Mouse (Mus musculus) G1E (cell line): ENCODE data around the gene Sgms2.

Source experiments
- CTCF ChIP-seq: IDR thresholded peaks from 2 replicates; pipeline ENCODE4 v1.5.1; 2012; ENCODE audit warnings: low read depth, low read length, inconsistent platforms, mixed read lengths
- GATA1 ChIP-seq: IDR thresholded peaks from 2 replicates; pipeline ENCODE4 v1.6.1; 2012; ENCODE audit warnings: borderline replicate concordance, low read length, inconsistent platforms, mixed read lengths
- GATA2 ChIP-seq: IDR thresholded peaks from 2 replicates; pipeline ENCODE4 v1.6.1; 2012; ENCODE audit warnings: low read depth, low read length, inconsistent platforms, borderline replicate concordance
- TAL1 ChIP-seq: conservative IDR thresholded peaks from 2 replicates; pipeline ENCODE4 v1.6.1; 2012; ENCODE audit warnings: low read depth, low read length, inconsistent platforms, mixed read lengths

GRCm38 (mm10) chr3:131339280-131339679 lies 151.9 kb downstream of the Sgms2 start:
- no peak for TF ChIP-seq TAL1
- no peak for TF ChIP-seq CTCF
- TF ChIP-seq GATA1: no peak
- TF ChIP-seq GATA2: no peak
